Mouse (Mus musculus) intestine, postnatal 0 days (tissue): ENCODE measurements around the gene Kcns1. TPM values are rescaled to one million over a fixed set of nuclear protein-coding genes. Genes with fewer than 3 reads are reported as not detected.

ENCODE experiments used
- ATAC-seq: fragments of 200-750 bp; cut with Nextera tagmentation; 2 replicates; pipeline ENCODE4 v1.8.0; 2017; ENCODE audit warnings: mild to moderate bottlenecking, moderate TSS enrichment, moderate library complexity
- H3K27ac ChIP-seq: fragments of 300-500 bp; sonication (generic); 2 replicates; pipeline ENCODE4 v1.5.1; 2014; ENCODE audit warnings: mild to moderate bottlenecking, low read depth, low read length, moderate library complexity
- H3K27me3 ChIP-seq: fragments of 300-500 bp; sonication (generic); replicated peaks from 2 replicates; pipeline ENCODE4 v1.6.1; 2014; ENCODE audit warnings: low read length, mixed read lengths; ENCODE audit not compliant: control insufficient read depth, insufficient read depth
- H3K36me3 ChIP-seq: fragments of 300-500 bp; sonication (generic); 2 replicates; pipeline ENCODE4 v1.6.1; 2014; ENCODE audit warnings: mild to moderate bottlenecking, moderate library complexity; ENCODE audit not compliant: control insufficient read depth, insufficient read depth
- H3K4me1 ChIP-seq: fragments of 300-500 bp; sonication (generic); replicated peaks from 2 replicates; pipeline ENCODE4 v1.6.1; 2014; ENCODE audit warnings: antibody characterized with exemption, low read length, mixed read lengths; ENCODE audit not compliant: control insufficient read depth, insufficient read depth
- H3K4me2 ChIP-seq: fragments of 300-500 bp; sonication (generic); replicated peaks from 2 replicates; pipeline ENCODE4 v1.6.1; 2014; ENCODE audit warnings: low read depth, mild to moderate bottlenecking, moderate library complexity
- H3K4me3 ChIP-seq: fragments of 300-500 bp; sonication (generic); 2 replicates; pipeline ENCODE4 v1.5.1; 2014; ENCODE audit warnings: low read depth, low read length
- H3K9ac ChIP-seq: fragments of 300-500 bp; sonication (generic); 2 replicates; pipeline ENCODE4 v1.6.1; 2014; ENCODE audit warnings: mild to moderate bottlenecking, low read depth, low read length
- H3K9me3 ChIP-seq: fragments of 300-500 bp; sonication (generic); 2 replicates; pipeline ENCODE4 v1.6.1; 2016; ENCODE audit warnings: mixed run types; ENCODE audit not compliant: control insufficient read depth
- CTCF ChIP-seq: sonication (generic); IDR thresholded peaks from 2 replicates; pipeline ENCODE4 v1.5.1; 2016; ENCODE audit warnings: low read depth, mild to moderate bottlenecking, control low read depth, antibody characterized with exemption, moderate library complexity
- WGBS: fragments of 180-500 bp; shearing (Covaris S2); extraction: QIAGEN DNeasy Blood & Tissue Kit; methylation state at CpG from one replicate; pipeline ENCODE4 v1.1.7; 2014; 5-methylcytosine and 5-hydroxymethylcytosine counted together
- polyA plus RNA-seq: library from polyadenylated mRNA; unstranded; fragments of >200 nt; fragmentation: Nextera tagmentation; extraction: Ambion mirVana; gene quantifications from 2 replicates; pipeline ENCODE4 v1.2.1, GENCODE M21; 2015

Gene Kcns1
- polyA plus RNA-seq, 1 experiment from 2014 or later = 0.21 TPM

DNA sequence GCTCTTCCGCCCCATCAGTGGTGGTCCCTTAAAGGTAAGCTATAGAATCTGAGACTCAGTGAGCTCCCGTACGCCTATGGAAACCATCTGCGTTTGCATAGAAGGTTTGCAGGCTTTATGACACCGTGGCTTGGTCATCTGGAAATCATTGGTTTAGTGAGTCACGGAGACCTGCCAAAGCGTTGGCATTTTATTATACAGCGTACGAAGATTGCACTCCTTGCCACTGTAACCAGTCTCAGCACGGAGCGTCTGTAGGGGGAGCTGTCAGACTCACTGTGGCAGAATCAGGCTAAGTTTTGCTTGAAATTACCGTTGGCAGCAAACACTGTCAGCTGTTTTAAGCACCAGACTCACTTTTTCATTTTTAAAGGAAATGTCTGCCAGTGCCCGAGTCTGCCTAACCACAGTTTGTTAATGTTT is 44.4 kb downstream of the Kcns1 start:
- Histone ChIP-seq H3K36me3 (peaks cover 21% of the 10 kb centered on the region), H3K9ac (no peak overlapping the region), H3K4me1 (no peaks in the 10 kb centered on the region), H3K9me3 (no peaks in the 10 kb centered on the region), H3K27ac (no peak overlapping the region), H3K27me3 (no peaks in the 10 kb centered on the region), H3K4me2 (no peak overlapping the region), H3K4me3 (no peak overlapping the region)
- 65% methylated on average over 13 of the region's 13 CpGs for WGBS
- ATAC-seq = no peak
- peak; percentile 67 for TF ChIP-seq CTCF

DNA sequence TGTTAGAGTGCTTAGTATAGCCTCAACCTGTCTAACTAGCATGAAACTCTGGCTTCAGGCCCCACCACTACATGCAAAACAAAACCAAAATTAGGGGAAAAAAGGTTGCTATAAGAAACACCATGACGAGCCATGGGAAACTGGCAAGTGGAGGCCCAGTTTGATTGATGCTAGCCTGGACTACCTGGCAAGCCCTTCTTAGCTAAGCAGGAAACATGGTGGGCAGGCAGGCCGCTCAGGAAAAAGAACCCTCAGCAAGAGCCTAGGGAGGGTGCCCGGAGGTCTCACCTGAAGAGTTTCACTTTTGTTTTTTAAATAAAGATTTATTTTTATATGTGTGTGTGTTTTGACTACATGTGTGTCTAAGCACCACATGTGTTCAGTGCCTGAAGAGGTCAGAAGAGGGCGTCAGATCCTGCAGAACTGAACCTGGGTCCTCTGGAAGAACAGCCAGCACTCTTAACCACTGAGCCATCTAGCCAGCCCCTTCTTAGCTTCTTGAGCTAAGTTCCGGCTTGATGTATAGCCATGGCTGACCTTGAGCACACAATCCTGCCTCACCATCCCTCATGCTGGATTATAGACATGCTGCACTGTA is 47.6 kb downstream of the Kcns1 start:
- no peak overlapping the region for H3K27ac ChIP-seq
- WGBS = 83% methylated on average over 5 of the region's 5 CpGs

DNA sequence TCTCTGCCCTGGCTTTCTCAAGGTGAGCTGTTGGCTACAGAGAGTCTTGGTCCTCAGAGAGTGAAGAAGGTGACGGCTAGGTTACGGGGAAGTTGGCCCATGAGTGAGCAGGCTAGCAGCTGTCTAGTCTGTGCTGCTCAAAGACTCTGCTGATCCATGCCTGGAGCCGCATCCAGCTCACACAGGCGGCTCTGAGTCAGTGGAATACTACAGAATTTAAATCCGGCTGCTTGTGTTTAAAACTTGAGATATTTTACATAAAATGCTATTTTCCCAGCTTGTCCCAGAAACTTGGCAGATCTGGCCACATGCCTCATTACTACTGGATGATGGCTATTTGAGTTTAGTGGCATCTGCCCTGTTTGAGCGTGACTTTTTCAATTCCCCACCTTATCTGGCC is 51.4 kb downstream of the Kcns1 start:
- 92% methylated on average over 6 of the region's 6 CpGs for WGBS
- no peaks in the 10 kb centered on the region for H3K4me1 ChIP-seq

More for the DNA sequence above, 47.6 kb downstream of the Kcns1 start:
- H3K4me1 ChIP-seq = no peaks in the 10 kb centered on the region
- no peaks in the 10 kb centered on the region for H3K9me3 ChIP-seq
- no peaks in the 10 kb centered on the region for H3K27me3 ChIP-seq
- H3K4me2 ChIP-seq = no peak overlapping the region
- TF ChIP-seq CTCF = peak; percentile 17; the same call in 1 of the 2 replicates
- no peak overlapping the region for H3K4me3 ChIP-seq
- ATAC-seq = no peak
- H3K9ac ChIP-seq = no peak overlapping the region
- peaks cover 34% of the 10 kb centered on the region for H3K36me3 ChIP-seq

DNA sequence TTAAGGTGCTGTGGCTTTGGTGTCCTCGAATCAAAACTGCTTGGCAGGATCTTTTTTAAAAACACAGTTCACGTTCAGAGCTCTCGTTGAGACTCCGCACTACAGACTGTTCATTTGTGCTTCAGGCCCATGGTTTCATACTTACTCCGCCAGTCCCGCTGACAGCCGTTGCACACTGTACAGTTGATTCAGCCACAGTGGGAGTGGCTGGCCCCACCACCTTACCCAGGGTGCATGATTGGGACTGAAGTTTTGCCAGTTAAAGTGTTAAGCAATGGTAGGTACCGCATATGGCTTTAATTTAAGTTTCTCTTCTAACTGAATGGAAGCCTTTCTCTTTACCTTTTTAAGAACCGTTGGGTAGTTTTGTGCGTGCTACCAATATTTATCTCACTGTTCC is 55.4 kb downstream of the Kcns1 start:
- Histone ChIP-seq H3K36me3 (peaks cover 39% of the 10 kb centered on the region), H3K4me2 (no peak overlapping the region), H3K4me1 (no peaks in the 10 kb centered on the region), H3K27ac (no peak overlapping the region), H3K9ac (no peak overlapping the region), H3K27me3 (no peaks in the 10 kb centered on the region), H3K4me3 (no peak overlapping the region), H3K9me3 (no peaks in the 10 kb centered on the region)
- WGBS = 84% methylated on average over 10 of the region's 10 CpGs
- no peak for TF ChIP-seq CTCF
- ATAC-seq = no peak

More for the DNA sequence above, 51.4 kb downstream of the Kcns1 start:
- Histone ChIP-seq H3K36me3 (peaks cover 46% of the 10 kb centered on the region), H3K9ac (no peak overlapping the region), H3K27ac (no peak overlapping the region), H3K9me3 (no peaks in the 10 kb centered on the region), H3K27me3 (no peaks in the 10 kb centered on the region), H3K4me2 (no peak overlapping the region), H3K4me3 (no peak overlapping the region)
- no peak for TF ChIP-seq CTCF
- ATAC-seq = no peak

DNA sequence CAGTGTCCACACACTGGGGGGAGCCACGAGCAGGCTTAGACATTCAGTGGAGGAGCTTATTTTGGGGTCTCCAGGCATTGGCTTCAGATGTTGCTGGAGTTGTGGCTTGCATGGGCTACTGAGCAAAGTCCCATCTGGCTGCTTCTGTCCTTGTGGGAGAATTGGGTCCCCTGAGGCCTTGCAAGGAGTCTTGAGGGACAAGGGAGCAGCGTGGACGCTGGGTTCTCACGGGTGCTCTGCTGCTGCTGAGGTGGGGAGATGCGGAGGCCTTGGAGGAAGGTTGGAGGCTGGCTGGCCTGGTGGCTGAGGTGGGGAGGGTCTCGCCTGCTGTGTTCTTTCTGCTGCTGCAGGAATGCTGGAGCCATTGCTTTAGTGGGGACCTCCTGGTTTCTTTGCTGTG is 56.9 kb downstream of the Kcns1 start:
- H3K4me3 ChIP-seq = no peak overlapping the region
- H3K4me1 ChIP-seq = no peaks in the 10 kb centered on the region
- H3K36me3 ChIP-seq = peaks cover 29% of the 10 kb centered on the region
- no peaks in the 10 kb centered on the region for H3K27me3 ChIP-seq
- no peak overlapping the region for H3K4me2 ChIP-seq
- WGBS = 93% methylated on average over 6 of the region's 6 CpGs
- no peak overlapping the region for H3K9ac ChIP-seq
- no peak for ATAC-seq
- no peaks in the 10 kb centered on the region for H3K9me3 ChIP-seq
- no peak for TF ChIP-seq CTCF
- no peak overlapping the region for H3K27ac ChIP-seq

Other genes starting within 250 kb of the Kcns1 start
- 180 and 186 TPM in 2 replicates for gene Ywhab, start 176.2 kb downstream of the Kcns1 start, polyA plus RNA-seq
- gene Pabpc1l, start 145.7 kb downstream of the Kcns1 start, polyA plus RNA-seq = 0.88 and 0.94 TPM in 2 replicates
- 12.1 and 12.2 TPM in 2 replicates for gene Stk4, start 100.8 kb downstream of the Kcns1 start, polyA plus RNA-seq
- 25.0 and 27.8 TPM in 2 replicates for gene Tomm34, start 99.9 kb downstream of the Kcns1 start, polyA plus RNA-seq
- 0.44 TPM in 1 of 2 replicates, not detected in the other for gene Wfdc5, start 11.6 kb upstream of the Kcns1 start, polyA plus RNA-seq
- not detected in 2 replicates for gene Wfdc12, start 19.5 kb upstream of the Kcns1 start, polyA plus RNA-seq
- gene Wfdc15a, start 29.0 kb upstream of the Kcns1 start, polyA plus RNA-seq = not detected in 2 replicates
- 1.3 and 2.6 TPM in 2 replicates for gene Wfdc15b, start 50.5 kb upstream of the Kcns1 start, polyA plus RNA-seq
- not detected in 2 replicates for gene Svs2, start 67.4 kb upstream of the Kcns1 start, polyA plus RNA-seq
- not detected in 2 replicates for gene Svs3b, start 85.5 kb upstream of the Kcns1 start, polyA plus RNA-seq
- gene Svs4, start 107.3 kb upstream of the Kcns1 start, polyA plus RNA-seq = not detected in 2 replicates
- gene Svs3a, start 118.2 kb upstream of the Kcns1 start, polyA plus RNA-seq = not detected in 2 replicates
- gene Svs6, start 145.6 kb upstream of the Kcns1 start, polyA plus RNA-seq = not detected in 2 replicates
- not detected in 2 replicates for gene Svs5, start 161.6 kb upstream of the Kcns1 start, polyA plus RNA-seq
- 82.5 and 95.0 TPM in 2 replicates for gene Slpi, start 218.0 kb upstream of the Kcns1 start, polyA plus RNA-seq
- 0.12 and 0.16 TPM in 2 replicates for gene Rbpjl, start 232.0 kb upstream of the Kcns1 start, polyA plus RNA-seq
- gene Matn4, start 234.0 kb upstream of the Kcns1 start, polyA plus RNA-seq = 1.9 and 2.4 TPM in 2 replicates